Comparison of ENCODE assay signal across 9 mouse cellular contexts in genomic region chr17:12725871-12726270, GRCm38 (mm10). TPM values are rescaled to one million over a fixed set of nuclear protein-coding genes. Genes with fewer than 3 reads are reported as not detected.
DNase-seq lines count a peak whose midpoint lies in the region; ATAC-seq and TF ChIP-seq lines count a peak whose summit lies in the region.
"Had no signal": no experiment of that assay in that cellular context is flagged by ENCODE, and none has a peak within 500 bp of the region (broad histone marks: within the 10 kb centered on the region; RNA-seq: fewer than 3 reads in every experiment).

No protein-coding gene starts in this region.

- H3K27me3 ChIP-seq in forebrain, embryonic 12.5 days = no peaks in the 10 kb centered on the region
- H3K27me3 ChIP-seq in forebrain, embryonic 11.5 days (ENCODE audit: control insufficient read depth, insufficient read depth, low read length) = no peaks in the 10 kb centered on the region
- H3K27me3 ChIP-seq in heart, embryonic 10.5 days (ENCODE audit: insufficient read depth, poor library complexity, severe bottlenecking) = no peaks in the 10 kb centered on the region
- H3K27me3 ChIP-seq in kidney, postnatal 0 days (ENCODE audit: insufficient read depth, low read length) = no peaks in the 10 kb centered on the region

- no peaks in the 10 kb centered on the region for H3K4me1 ChIP-seq in forebrain, embryonic 12.5 days
- no peaks in the 10 kb centered on the region for H3K4me1 ChIP-seq in forebrain, embryonic 11.5 days (replicated peaks; ENCODE audit: control insufficient read depth, insufficient read depth, low read length)
- peaks cover 70% of the 10 kb centered on the region for H3K4me1 ChIP-seq in heart, embryonic 10.5 days
- H3K4me1 ChIP-seq in kidney, postnatal 0 days (replicated peaks; ENCODE audit: insufficient read depth, low read length) = peaks cover 14% of the 10 kb centered on the region

- no peak for TF ChIP-seq CTCF in kidney, postnatal 0 days (IDR thresholded peaks at IDR 0.05; ENCODE audit: low read depth)

- no peak overlapping the region for H3K9ac ChIP-seq in forebrain, embryonic 12.5 days
- no peak overlapping the region for H3K9ac ChIP-seq in forebrain, embryonic 11.5 days (ENCODE audit: low read length)
- no peak overlapping the region for H3K9ac ChIP-seq in kidney, postnatal 0 days (ENCODE audit: low read depth, low read length)

- H3K4me3 ChIP-seq in forebrain, embryonic 12.5 days (replicated peaks) = no peak overlapping the region
- H3K4me3 ChIP-seq in forebrain, embryonic 11.5 days (ENCODE audit: low read depth, low read length) = no peak overlapping the region
- no peak overlapping the region for H3K4me3 ChIP-seq in heart, embryonic 10.5 days
- no peak overlapping the region for H3K4me3 ChIP-seq in kidney, postnatal 0 days (replicated peaks; ENCODE audit: low read depth, low read length)

- DNase-seq in forebrain, embryonic 11.5 days (ENCODE audit: low spot score) = no peak
- peak; percentile 43 to 51 for DNase-seq in adrenal gland, adult 18-20 months (ENCODE audit: low spot score in 2 of 2)
- no peak for DNase-seq in heart, embryonic 10.5 days (ENCODE audit: low spot score)
- DNase-seq in kidney, postnatal 0 days (ENCODE audit: low spot score) = peak; percentile 75
- peak; percentile 71 for DNase-seq in mesoderm, embryonic 11.5 days (ENCODE audit: low read depth, low spot score)
- DNase-seq in layer of hippocampus, postnatal 36 days = no peak

- peaks cover 65% of the 10 kb centered on the region for H3K36me3 ChIP-seq in forebrain, embryonic 12.5 days (replicated peaks)
- no peaks in the 10 kb centered on the region for H3K36me3 ChIP-seq in forebrain, embryonic 11.5 days (ENCODE audit: control insufficient read depth, insufficient read depth, low read length)
- peaks cover 90% of the 10 kb centered on the region for H3K36me3 ChIP-seq in heart, embryonic 10.5 days
- peaks cover 8% of the 10 kb centered on the region; the same call in 1 of the 2 replicates for H3K36me3 ChIP-seq in kidney, postnatal 0 days (ENCODE audit: insufficient read depth, low read length)

- no peak overlapping the region for H3K4me2 ChIP-seq in forebrain, embryonic 12.5 days
- no peak overlapping the region for H3K4me2 ChIP-seq in forebrain, embryonic 11.5 days (ENCODE audit: low read depth, low read length, severe bottlenecking)
- no peak overlapping the region for H3K4me2 ChIP-seq in kidney, postnatal 0 days (ENCODE audit: low read length)

- peak overlapping the region; percentile 46; the same call in 1 of the 2 replicates for H3K27ac ChIP-seq in forebrain, embryonic 12.5 days
- no peak overlapping the region for H3K27ac ChIP-seq in forebrain, embryonic 11.5 days (ENCODE audit: low read depth, low read length)
- peak overlapping the region; percentile 80; the same call in 1 of the 2 replicates for H3K27ac ChIP-seq in heart, embryonic 10.5 days
- H3K27ac ChIP-seq in kidney, postnatal 0 days = peak overlapping the region; percentile 82

- WGBS in forebrain, embryonic 12.5 days = 67% methylated on average over 4 of the region's 4 CpGs
- WGBS in forebrain, embryonic 11.5 days = 80% methylated on average over 4 of the region's 4 CpGs
- WGBS in heart, embryonic 10.5 days = 28% methylated on average over 4 of the region's 4 CpGs
- WGBS in kidney, postnatal 0 days = 17% methylated on average over 4 of the region's 4 CpGs

- no peaks in the 10 kb centered on the region for H3K9me3 ChIP-seq in forebrain, embryonic 12.5 days
- no peaks in the 10 kb centered on the region for H3K9me3 ChIP-seq in forebrain, embryonic 11.5 days (ENCODE audit: control insufficient read depth, low read length)
- no peaks in the 10 kb centered on the region for H3K9me3 ChIP-seq in heart, embryonic 10.5 days
- H3K9me3 ChIP-seq in kidney, postnatal 0 days (replicated peaks; ENCODE audit: low read length) = no peaks in the 10 kb centered on the region

- ATAC-seq in forebrain, embryonic 12.5 days (ENCODE audit: low FRiP score) = no peak
- no peak for ATAC-seq in forebrain, embryonic 11.5 days (replicated peaks; ENCODE audit: low FRiP score)
- no peak for ATAC-seq in kidney, postnatal 0 days (replicated peaks; ENCODE audit: low FRiP score, low read depth)
- no peak for ATAC-seq in erythroblast, adult 5-6 weeks (replicated peaks; ENCODE audit: low FRiP score, poor library complexity, severe bottlenecking)

RNA-seq across cellular contexts. Expression of gene Igf2r, which starts 43.6 kb away (rescaled TPM):
- polyA plus RNA-seq in forebrain, embryonic 12.5 days (2016; fragmentation: Nextera tagmentation; extraction: Ambion mirVana) = 22.7 TPM in 2 replicates
- polyA plus RNA-seq in forebrain, embryonic 11.5 days (2014; fragmentation: Nextera tagmentation; extraction: Ambion mirVana) = 21.0 and 21.7 TPM in 2 replicates
- total RNA-seq in adrenal gland, adult 18-20 months (2021) = 10 to 100 TPM; 55.8 to 67.8 TPM
- polyA plus RNA-seq in heart, embryonic 10.5 days (2016; fragmentation: Nextera tagmentation; extraction: Ambion mirVana) = 141 and 272 TPM in 2 replicates
- 16.1 and 16.7 TPM in 2 replicates for polyA plus RNA-seq in kidney, postnatal 0 days (2015; fragmentation: Nextera tagmentation; extraction: Ambion mirVana)
- total RNA-seq in erythroblast, adult 5-6 weeks (2015; ENCODE audit: low replicate concordance) = 0.96 and 3.3 TPM in 2 replicates
- 4.9 TPM in 2 replicates for total RNA-seq in erythroblast, adult 5-6 weeks (2017; ENCODE audit: low replicate concordance)
- total RNA-seq in layer of hippocampus, postnatal 36 days (2021) = 10 to 100 TPM; 29.0 to 30.9 TPM

RNA-seq across cellular contexts. Expression of gene Slc22a1, which starts 50.2 kb away (rescaled TPM):
- polyA plus RNA-seq in forebrain, embryonic 12.5 days (2016; fragmentation: Nextera tagmentation; extraction: Ambion mirVana) = 0.10 TPM in 1 of 2 replicates, not detected in the other
- not detected in 2 replicates for polyA plus RNA-seq in forebrain, embryonic 11.5 days (2014; fragmentation: Nextera tagmentation; extraction: Ambion mirVana)
- total RNA-seq in adrenal gland, adult 18-20 months (2021) = under 1 TPM in 1 of 2 experiments, not detected in 1; 0.43 TPM
- polyA plus RNA-seq in heart, embryonic 10.5 days (2016; fragmentation: Nextera tagmentation; extraction: Ambion mirVana) = 0.39 and 1.1 TPM in 2 replicates
- polyA plus RNA-seq in kidney, postnatal 0 days (2015; fragmentation: Nextera tagmentation; extraction: Ambion mirVana) = 57.4 and 70.3 TPM in 2 replicates
- not detected in 2 replicates for total RNA-seq in erythroblast, adult 5-6 weeks (2015; ENCODE audit: low replicate concordance)
- total RNA-seq in erythroblast, adult 5-6 weeks (2017; ENCODE audit: low replicate concordance) = not detected in 2 replicates
- not detected for total RNA-seq in layer of hippocampus, postnatal 36 days (2021)
- total RNA-seq: hematopoietic stem cell, adult 5-6 weeks had no signal

Comparison
In these comparisons a context has a peak if more than half of its experiments do, and no peak if none do; other contexts are left out.
1. DNase-seq: peak in adrenal gland, adult 18-20 months (2 of 2), kidney, postnatal 0 days (single experiment) and mesoderm, embryonic 11.5 days (single experiment); none in forebrain, embryonic 11.5 days (single experiment), heart, embryonic 10.5 days (single experiment) and layer of hippocampus, postnatal 36 days (0 of 2).
2. RNA of gene Slc22a1, which starts 50.2 kb away (polyA plus RNA-seq): 57.4 to 70.3 TPM in kidney, postnatal 0 days; 0.39 to 1.1 TPM in heart, embryonic 10.5 days, 0.10 TPM in forebrain, embryonic 12.5 days and not detected in forebrain, embryonic 11.5 days; every median in the first group is over 10 times any median in the second.